Mouse (Mus musculus) spleen, adult 2 months (tissue): ENCODE measurements around the gene Sdhaf4.

Experiments used
- CTCF ChIP-seq: fragments of 200-500 bp; IDR thresholded peaks from 2 replicates; pipeline ENCODE4 v1.5.1; 2011; ENCODE audit warnings: mild to moderate bottlenecking, inconsistent platforms; ENCODE audit not compliant: insufficient read depth, insufficient read length, insufficient replicate concordance; ENCODE audit errors: extremely low read depth
- POLR2A ChIP-seq: fragments of 200-500 bp; IDR thresholded peaks from 2 replicates; pipeline ENCODE4 v1.6.1; 2011; ENCODE audit warnings: low read depth, low read length, inconsistent platforms

DNA sequence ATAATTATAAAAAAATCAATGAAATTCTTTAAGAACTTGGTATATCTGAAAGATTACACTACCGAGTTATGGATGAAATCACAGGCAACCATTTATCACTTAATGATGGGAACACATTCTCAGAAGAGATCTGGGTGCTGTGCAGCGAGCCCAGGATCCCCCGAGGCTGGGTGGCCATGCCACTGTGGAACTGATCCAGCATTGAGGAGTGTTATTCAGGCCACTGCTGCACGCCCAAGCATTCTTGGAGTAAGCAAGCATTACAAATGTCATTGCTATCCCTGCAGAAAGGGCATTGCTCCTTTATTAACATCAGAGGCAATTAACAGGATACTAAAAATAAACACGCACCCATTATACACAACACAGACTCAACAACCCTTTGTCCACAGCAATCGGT lies 5.4 kb upstream of the Sdhaf4 start:
- TF ChIP-seq POLR2A (no peak), CTCF (no peak)
